Mouse (Mus musculus): ENCODE measurements around the gene Pold3. TPM values are rescaled to one million over a fixed set of nuclear protein-coding genes. Genes with fewer than 3 reads are reported as not detected.

Gene Pold3
- total RNA-seq, 2 experiments from 2014 or later: 18.1 to 62.6 TPM

GRCm38 (mm10) chr7:100034815-100035463 lies 86.4 kb downstream of the Pold3 start:
- ATAC-seq (replicated peaks; ENCODE audit: low FRiP score, poor library complexity, severe bottlenecking): no peak

- ATAC-seq (replicated peaks; ENCODE audit: low FRiP score, poor library complexity, severe bottlenecking): no peak
Measured at GRCm38 (mm10) chr7:100033672-100034071, 87.7 kb downstream of the Pold3 start.

Other genes with a start within 250 kb of the Pold3 start
- 2.3 and 5.6 TPM in 2 replicates for gene Rnf169, start 141.1 kb downstream of the Pold3 start, total RNA-seq (2015; ENCODE audit: low replicate concordance)
- gene Rnf169, start 141.1 kb downstream of the Pold3 start, total RNA-seq (2017; ENCODE audit: low replicate concordance): 4.0 and 5.3 TPM in 2 replicates
- gene Chrdl2, start 115.4 kb downstream of the Pold3 start, total RNA-seq (2015; ENCODE audit: low replicate concordance): not detected in 2 replicates
- gene Chrdl2, start 115.4 kb downstream of the Pold3 start, total RNA-seq (2017; ENCODE audit: low replicate concordance): not detected in 2 replicates
- 2.9 TPM in 1 of 2 replicates, not detected in the other for gene Lipt2, start 37.7 kb upstream of the Pold3 start, total RNA-seq (2015; ENCODE audit: low replicate concordance)
- 0.26 and 0.98 TPM in 2 replicates for gene Lipt2, start 37.7 kb upstream of the Pold3 start, total RNA-seq (2017; ENCODE audit: low replicate concordance)
- not detected in 2 replicates for gene Kcne3, start 54.9 kb upstream of the Pold3 start, total RNA-seq (2015; ENCODE audit: low replicate concordance)
- 1.8 and 3.7 TPM in 2 replicates for gene Kcne3, start 54.9 kb upstream of the Pold3 start, total RNA-seq (2017; ENCODE audit: low replicate concordance)
- gene Pgm2l1, start 105.8 kb upstream of the Pold3 start, total RNA-seq (2015; ENCODE audit: low replicate concordance): 11.1 and 13.2 TPM in 2 replicates
- 12.7 and 18.4 TPM in 2 replicates for gene Pgm2l1, start 105.8 kb upstream of the Pold3 start, total RNA-seq (2017; ENCODE audit: low replicate concordance)
- gene P4ha3, start 164.0 kb upstream of the Pold3 start, total RNA-seq (2015; ENCODE audit: low replicate concordance): not detected in 2 replicates
- gene P4ha3, start 164.0 kb upstream of the Pold3 start, total RNA-seq (2017; ENCODE audit: low replicate concordance): not detected in 2 replicates

Measured in erythroblast, adult 5-6 weeks (primary cell).